ENCODE assay signal across 22 mouse cellular contexts in genomic region chr1:157290173-157290572, GRCm38 (mm10).
"Had no signal": no experiment of that assay in that cellular context is flagged by ENCODE, and none has a peak within 500 bp of the region (broad histone marks: within the 10 kb centered on the region; RNA-seq: fewer than 3 reads in every experiment).

No protein-coding gene starts in this region.

- H3K4me2 ChIP-seq: lung, embryonic 15.5 days; midbrain, embryonic 12.5 days; neural tube, embryonic 13.5 days; neural tube, embryonic 15.5 days had no signal

- H3K9ac ChIP-seq: lung, embryonic 15.5 days; midbrain, embryonic 12.5 days; neural tube, embryonic 13.5 days; neural tube, embryonic 15.5 days had no signal

- H3K4me1 ChIP-seq: lung, embryonic 15.5 days; megakaryocyte, embryonic 14.5 days; midbrain, embryonic 12.5 days; neural tube, embryonic 13.5 days; neural tube, embryonic 15.5 days had no signal

- H3K27ac ChIP-seq: lung, embryonic 15.5 days; macrophage; midbrain, embryonic 10.5 days; midbrain, embryonic 12.5 days; neural tube, embryonic 13.5 days; neural tube, embryonic 15.5 days had no signal

- H3K36me3 ChIP-seq: lung, embryonic 15.5 days; midbrain, embryonic 12.5 days; neural tube, embryonic 13.5 days; neural tube, embryonic 15.5 days had no signal

- ATAC-seq: lung, postnatal 0 days; midbrain, embryonic 16.5 days had no signal

- H3K4me3 ChIP-seq: lung, embryonic 15.5 days; megakaryocyte, embryonic 14.5 days; midbrain, embryonic 10.5 days; midbrain, embryonic 12.5 days; myocyte; neural tube, embryonic 13.5 days; neural tube, embryonic 15.5 days had no signal

- H3K9me3 ChIP-seq: lung, embryonic 15.5 days; midbrain, embryonic 10.5 days; midbrain, embryonic 12.5 days; neural tube, embryonic 13.5 days; neural tube, embryonic 15.5 days had no signal

- H3K27me3 ChIP-seq: lung, embryonic 15.5 days; megakaryocyte, embryonic 14.5 days; midbrain, embryonic 12.5 days; neural tube, embryonic 13.5 days; neural tube, embryonic 15.5 days had no signal

- DNase-seq: lung, adult 2 months; lung, postnatal 14 days; lung, postnatal 36 days; midbrain, embryonic 14.5 days; retina, postnatal 1 day; right cerebral cortex, adult 18-20 months; right cerebral cortex, postnatal 25 days; right cerebral cortex, postnatal 4 days; spleen, adult 18-20 months; thymus, adult 18-20 months; thymus, postnatal 14 days; thymus, postnatal 36 days had no signal
